Mouse (Mus musculus) embryonic facial prominence, embryonic 11.5 days (tissue): Measurements from ENCODE around the gene Afp. TPM values are rescaled to one million over a fixed set of nuclear protein-coding genes. Genes with fewer than 3 reads are reported as not detected.

Experiments
- ATAC-seq: fragments of 200-750 bp; cut with Nextera tagmentation; replicated peaks from 2 replicates; pipeline ENCODE4 v1.8.0; 2017; ENCODE audit warnings: low read depth; ENCODE audit not compliant: insufficient number of reproducible peaks, low FRiP score, low TSS enrichment
- DNase-seq: peaks from one replicate; pipeline ENCODE4 v3.0.0-alpha.2; 2015; ENCODE audit warnings: low spot score
- H3K27ac ChIP-seq: fragments of 300-500 bp; sonication (generic); replicated peaks from 2 replicates; pipeline ENCODE4 v1.5.1; 2014; ENCODE audit warnings: mild to moderate bottlenecking, low read depth, low read length, control low read depth
- H3K27me3 ChIP-seq: fragments of 300-500 bp; sonication (generic); 2 replicates; pipeline ENCODE4 v1.6.1; 2014; ENCODE audit warnings: mild to moderate bottlenecking, low read length, moderate library complexity, mixed read lengths; ENCODE audit not compliant: control insufficient read depth, insufficient read depth
- H3K36me3 ChIP-seq: fragments of 300-500 bp; sonication (generic); replicated peaks from 2 replicates; pipeline ENCODE4 v1.6.1; 2014; ENCODE audit warnings: low read depth, mild to moderate bottlenecking, low read length, moderate library complexity, mixed read lengths; ENCODE audit not compliant: control insufficient read depth, insufficient read depth
- H3K4me1 ChIP-seq: fragments of 300-500 bp; sonication (generic); 2 replicates; pipeline ENCODE4 v1.6.1; 2014; ENCODE audit warnings: low read length, mixed read lengths; ENCODE audit not compliant: control insufficient read depth, insufficient read depth
- H3K4me2 ChIP-seq: fragments of 300-500 bp; sonication (generic); 2 replicates; pipeline ENCODE4 v1.6.1; 2014; ENCODE audit warnings: low read depth, mild to moderate bottlenecking, control low read depth, low read length, moderate library complexity
- H3K4me3 ChIP-seq: fragments of 300-500 bp; sonication (generic); 2 replicates; pipeline ENCODE4 v1.5.1; 2014; ENCODE audit warnings: low read depth, low read length, control low read depth
- H3K9ac ChIP-seq: fragments of 300-500 bp; sonication (generic); replicated peaks from 2 replicates; pipeline ENCODE4 v1.6.1; 2014; ENCODE audit warnings: mild to moderate bottlenecking, control low read depth, low read length
- H3K9me3 ChIP-seq: fragments of 300-500 bp; sonication (generic); replicated peaks from 2 replicates; pipeline ENCODE4 v1.6.1; 2016; ENCODE audit warnings: mild to moderate bottlenecking, low read length, inconsistent platforms, mixed read lengths; ENCODE audit not compliant: control insufficient read depth
- WGBS: fragments of 180-500 bp; shearing (Covaris S2); extraction: QIAGEN DNeasy Blood & Tissue Kit; methylation state at CpG from one replicate; pipeline ENCODE4 v1.1.7; 2014; 5-methylcytosine and 5-hydroxymethylcytosine counted together
- polyA plus RNA-seq: library from polyadenylated mRNA; unstranded; fragments of >200 nt; fragmentation: Nextera tagmentation; extraction: Ambion mirVana; gene quantifications from 2 replicates; pipeline ENCODE4 v1.2.1, GENCODE M21; 2014

The Afp gene
- polyA plus RNA-seq, 1 experiment from 2014 or later: 3.9 TPM

DNA sequence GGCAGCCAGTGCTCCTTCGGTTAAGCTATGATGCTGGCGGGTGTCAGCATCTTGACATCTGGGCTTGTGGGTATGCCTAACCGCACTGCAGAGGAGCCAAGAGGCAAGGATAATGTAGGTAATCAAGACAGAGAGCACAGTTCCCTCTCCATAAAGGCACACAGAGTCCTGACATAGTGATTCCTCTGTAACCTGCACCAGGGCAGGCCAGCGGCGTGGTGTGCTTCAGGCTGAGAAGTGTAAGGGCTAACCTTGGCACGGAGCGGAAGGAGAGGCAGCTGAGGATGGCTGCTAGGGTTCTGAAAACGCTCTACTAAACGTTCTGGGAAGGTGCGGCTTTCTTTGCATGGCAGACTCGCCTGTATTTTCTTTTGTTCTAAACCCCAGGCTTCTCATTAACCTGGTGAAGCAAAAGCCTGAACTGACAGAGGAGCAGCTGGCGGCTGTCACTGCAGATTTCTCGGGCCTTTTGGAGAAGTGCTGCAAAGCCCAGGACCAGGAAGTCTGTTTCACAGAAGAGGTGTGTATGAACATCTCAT is 16.9 kb downstream of the Afp start:
- Histone ChIP-seq H3K36me3 (no peaks in the 10 kb centered on the region), H3K27me3 (no peaks in the 10 kb centered on the region), H3K4me2 (no peak overlapping the region), H3K9me3 (no peaks in the 10 kb centered on the region), H3K9ac (no peak overlapping the region), H3K4me1 (no peaks in the 10 kb centered on the region), H3K4me3 (no peak overlapping the region), H3K27ac (no peak overlapping the region)
- WGBS: 50% methylated on average over 13 of the region's 13 CpGs
- no peak for DNase-seq
- no peak for ATAC-seq

- H3K9me3 ChIP-seq: no peaks in the 10 kb centered on the region
- no peak overlapping the region for H3K4me3 ChIP-seq
- WGBS: 91% methylated on average over 5 of the region's 5 CpGs
- no peaks in the 10 kb centered on the region for H3K27me3 ChIP-seq
- no peaks in the 10 kb centered on the region for H3K36me3 ChIP-seq
- H3K4me1 ChIP-seq: no peaks in the 10 kb centered on the region
- H3K9ac ChIP-seq: no peak overlapping the region
- DNase-seq (no peak), ATAC-seq (no peak)
- H3K4me2 ChIP-seq: no peak overlapping the region
- H3K27ac ChIP-seq: no peak overlapping the region
Measured at GRCm38 (mm10) chr5:90509828-90510592, 19.5 kb downstream of the Afp start.

DNA sequence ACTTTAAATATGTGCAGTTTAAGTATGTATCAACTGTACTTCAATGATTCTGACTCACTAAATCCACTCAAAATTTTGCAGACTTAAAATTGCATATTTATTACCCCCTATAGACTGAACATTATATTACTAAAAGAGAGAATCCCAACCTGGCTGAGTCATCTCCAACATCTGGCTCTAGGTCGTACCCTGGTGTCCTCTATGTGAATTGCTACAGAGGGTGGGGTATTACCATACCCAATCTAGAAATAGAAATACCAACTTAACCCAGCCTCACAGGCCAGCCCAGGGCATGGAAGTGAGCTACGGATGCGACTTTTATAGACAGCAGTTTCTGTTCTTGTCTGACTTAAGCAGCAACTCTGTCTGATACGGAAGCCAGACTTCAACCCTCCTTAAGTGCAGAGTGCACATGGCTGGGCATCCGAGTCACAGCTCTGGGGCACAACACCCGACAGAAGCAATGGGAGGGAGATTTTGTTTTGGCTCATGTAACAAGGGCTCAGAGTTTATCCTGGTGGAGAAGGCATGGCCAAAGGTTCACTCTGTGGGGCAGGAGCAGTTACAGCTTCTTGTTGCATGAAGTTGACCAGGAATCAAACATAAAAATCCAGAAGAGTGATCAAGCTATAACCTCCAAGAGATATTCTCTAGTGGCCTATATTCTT is 21.9 kb downstream of the Afp start:
- H3K9ac ChIP-seq: no peak overlapping the region
- ATAC-seq: no peak

DNA sequence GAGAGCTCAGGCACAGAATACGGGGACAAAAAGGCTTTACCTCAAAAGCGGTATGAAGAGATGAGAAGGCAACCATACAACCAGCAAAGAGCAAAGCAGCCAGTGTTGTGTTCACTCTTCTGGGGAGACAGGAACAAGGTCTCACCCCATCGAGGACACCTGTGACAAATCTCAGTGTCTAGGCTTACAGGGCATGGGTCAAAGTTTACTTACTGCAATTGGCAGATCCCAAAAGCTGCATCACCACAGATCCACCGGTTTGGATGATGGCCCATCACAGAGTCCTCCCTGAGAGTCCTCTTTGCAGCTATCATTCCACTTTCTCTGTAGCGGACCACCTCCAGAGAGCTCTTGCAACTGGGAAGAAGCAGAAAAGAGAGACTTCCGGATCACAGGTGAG is 25.0 kb downstream of the Afp start:
- H3K4me1 ChIP-seq: no peaks in the 10 kb centered on the region
- H3K27ac ChIP-seq: no peak overlapping the region
- WGBS: 86% methylated on average over 6 of the region's 6 CpGs
- H3K9me3 ChIP-seq: no peaks in the 10 kb centered on the region
- no peak overlapping the region for H3K4me2 ChIP-seq
- ATAC-seq: no peak
- no peak overlapping the region for H3K4me3 ChIP-seq
- H3K9ac ChIP-seq: no peak overlapping the region
- no peak for DNase-seq
- H3K36me3 ChIP-seq: no peaks in the 10 kb centered on the region
- H3K27me3 ChIP-seq: no peaks in the 10 kb centered on the region

More for the DNA sequence above, 21.9 kb downstream of the Afp start:
- Histone ChIP-seq H3K4me3 (no peak overlapping the region), H3K27me3 (no peaks in the 10 kb centered on the region), H3K27ac (no peak overlapping the region), H3K36me3 (no peaks in the 10 kb centered on the region), H3K4me1 (no peaks in the 10 kb centered on the region), H3K9me3 (no peaks in the 10 kb centered on the region), H3K4me2 (no peak overlapping the region)
- DNase-seq: no peak
- 78% methylated on average over 6 of the region's 6 CpGs for WGBS

- Histone ChIP-seq H3K36me3 (no peaks in the 10 kb centered on the region), H3K9me3 (no peaks in the 10 kb centered on the region), H3K4me2 (no peak within 1 kb of the TSS), H3K4me3 (no peak within 1 kb of the TSS), H3K27ac (no peak within 1 kb of the TSS), H3K9ac (no peak within 1 kb of the TSS), H3K4me1 (no peaks in the 10 kb centered on the region), H3K27me3 (no peaks in the 10 kb centered on the region)
- ATAC-seq: no peak
- DNase-seq: no peak
- 86% methylated on average over 6 of the region's 6 CpGs for WGBS
Measured at GRCm38 (mm10) chr5:90518356-90519100, 28.0 kb downstream of the Afp start, which contains the start of gene Afm. Gene Afm (plus strand): TSS chr5:90518932.

DNA sequence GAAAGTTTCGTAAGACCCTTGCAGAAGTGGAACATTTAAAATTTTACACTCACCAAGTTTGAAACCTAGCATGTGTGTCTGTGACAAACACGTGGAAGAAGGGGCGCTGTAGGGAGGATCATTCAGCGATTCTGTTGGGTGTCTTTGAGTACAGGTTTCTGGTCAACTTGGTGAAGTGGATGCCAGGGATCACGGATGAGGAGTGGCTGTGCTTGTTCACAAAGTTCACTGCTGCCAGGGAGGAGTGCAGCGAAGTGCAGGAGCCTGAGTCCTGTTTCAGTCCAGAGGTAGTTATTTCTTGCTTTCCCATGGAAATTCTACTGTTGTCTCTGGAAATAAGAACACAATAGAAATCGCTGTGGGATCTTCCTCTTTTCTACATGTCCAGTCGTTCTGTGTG is 60.7 kb downstream of the Afp start:
- H3K9me3 ChIP-seq: no peaks in the 10 kb centered on the region
- H3K4me3 ChIP-seq: no peak overlapping the region
- WGBS: 89% methylated on average over 8 of the region's 8 CpGs
- no peak overlapping the region for H3K9ac ChIP-seq
- DNase-seq (no peak), ATAC-seq (no peak)
- no peak overlapping the region for H3K27ac ChIP-seq
- no peaks in the 10 kb centered on the region for H3K36me3 ChIP-seq
- H3K4me1 ChIP-seq: no peaks in the 10 kb centered on the region
- no peaks in the 10 kb centered on the region for H3K27me3 ChIP-seq
- H3K4me2 ChIP-seq: no peak overlapping the region

DNA sequence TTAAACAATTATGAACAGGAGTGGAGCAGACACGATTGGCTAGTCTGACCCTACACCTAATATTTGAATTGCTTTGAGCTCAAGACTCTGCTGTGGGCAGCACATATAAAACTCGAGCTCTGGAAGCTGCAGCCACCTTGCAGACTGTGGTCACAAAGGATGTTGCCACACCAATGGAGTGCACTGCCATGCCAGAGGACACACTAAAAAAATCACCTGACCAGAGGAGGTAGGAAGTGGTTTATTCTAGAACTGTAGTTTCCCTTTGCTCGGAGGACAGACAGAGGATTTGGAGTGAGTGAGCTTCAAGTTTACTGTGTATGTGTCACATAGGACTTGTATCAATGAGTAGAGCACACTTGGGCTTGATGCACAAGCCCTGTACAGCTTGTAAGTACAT is 65.5 kb downstream of the Afp start:
- Histone ChIP-seq H3K9me3 (no peaks in the 10 kb centered on the region), H3K27me3 (no peaks in the 10 kb centered on the region), H3K27ac (no peak overlapping the region), H3K9ac (no peak overlapping the region), H3K36me3 (no peaks in the 10 kb centered on the region), H3K4me3 (no peak overlapping the region), H3K4me2 (no peak overlapping the region), H3K4me1 (no peaks in the 10 kb centered on the region)
- DNase-seq (no peak), ATAC-seq (no peak)
- 77% methylated on average over 3 of the region's 3 CpGs for WGBS
